Mouse (Mus musculus) limb, embryonic 10.5 days (tissue): ENCODE results near the gene Ebi3. TPM values are rescaled to one million over a fixed set of nuclear protein-coding genes. Genes with fewer than 3 reads are reported as not detected.

ENCODE experiments used
- DNase-seq: peaks from one replicate; pipeline ENCODE4 v3.0.0-alpha.2; 2017; ENCODE audit warnings: low spot score
- H3K27ac ChIP-seq: fragments of 300-500 bp; sonication (generic); 2 replicates; pipeline ENCODE4 v1.5.1; 2016; ENCODE audit warnings: mild to moderate bottlenecking
- H3K27me3 ChIP-seq: fragments of 300-500 bp; sonication (generic); 2 replicates; pipeline ENCODE4 v1.6.1; 2016; ENCODE audit warnings: low read depth, mild to moderate bottlenecking; ENCODE audit not compliant: poor library complexity, severe bottlenecking
- H3K36me3 ChIP-seq: fragments of 300-500 bp; sonication (generic); 2 replicates; pipeline ENCODE4 v1.6.1; 2016; ENCODE audit warnings: mild to moderate bottlenecking, moderate library complexity
- H3K4me1 ChIP-seq: fragments of 300-500 bp; sonication (generic); 2 replicates; pipeline ENCODE4 v1.6.1; 2016
- H3K4me3 ChIP-seq: fragments of 300-500 bp; sonication (generic); 2 replicates; pipeline ENCODE4 v1.5.1; 2016; ENCODE audit warnings: mild to moderate bottlenecking, moderate library complexity
- H3K9me3 ChIP-seq: fragments of 300-500 bp; sonication (generic); replicated peaks from 2 replicates; pipeline ENCODE4 v1.6.1; 2016; ENCODE audit warnings: mild to moderate bottlenecking
- WGBS: fragments of 180-500 bp; shearing (Covaris S2); methylation state at CpG from one replicate; pipeline ENCODE4 v1.1.7; 2016; 5-methylcytosine and 5-hydroxymethylcytosine counted together
- polyA plus RNA-seq: library from polyadenylated mRNA; unstranded; fragments of >200 nt; fragmentation: Nextera tagmentation; extraction: Ambion mirVana; gene quantifications from 2 replicates; pipeline ENCODE4 v1.2.1, GENCODE M21; 2016

Gene Ebi3
- polyA plus RNA-seq, 1 experiment from 2014 or later, result 1.1 TPM

- Histone ChIP-seq H3K4me3 (no peak overlapping the region), H3K27ac (no peak overlapping the region), H3K9me3 (no peaks in the 10 kb centered on the region), H3K4me1 (peaks cover 30% of the 10 kb centered on the region), H3K36me3 (peaks cover 50% of the 10 kb centered on the region), H3K27me3 (no peaks in the 10 kb centered on the region)
- peak; percentile 26 for DNase-seq
Measured at GRCm38 (mm10) chr17:55960791-55961190, 8.4 kb downstream of the Ebi3 start.

GRCm38 (mm10) chr17:55961631-55962030 is 9.2 kb downstream of the Ebi3 start:
- DNase-seq, result no peak
- no peaks in the 10 kb centered on the region for H3K27me3 ChIP-seq
- 93% methylated on average over 7 of the region's 7 CpGs for WGBS
- H3K36me3 ChIP-seq, result peaks cover 58% of the 10 kb centered on the region
- no peak overlapping the region for H3K4me3 ChIP-seq
- H3K9me3 ChIP-seq, result no peaks in the 10 kb centered on the region
- no peak overlapping the region for H3K27ac ChIP-seq
- H3K4me1 ChIP-seq, result peaks cover 21% of the 10 kb centered on the region

GRCm38 (mm10) chr17:55963171-55963570 is 10.7 kb downstream of the Ebi3 start:
- H3K36me3 ChIP-seq, result peaks cover 74% of the 10 kb centered on the region
- peaks cover 14% of the 10 kb centered on the region for H3K4me1 ChIP-seq
- no peak for DNase-seq
- H3K27me3 ChIP-seq, result no peaks in the 10 kb centered on the region
- H3K4me3 ChIP-seq, result no peak overlapping the region
- WGBS, result 92% methylated on average over 14 of the region's 14 CpGs
- no peaks in the 10 kb centered on the region for H3K9me3 ChIP-seq
- no peak overlapping the region for H3K27ac ChIP-seq

- Histone ChIP-seq H3K4me3 (no peak overlapping the region), H3K36me3 (peaks cover 80% of the 10 kb centered on the region), H3K27ac (no peak overlapping the region), H3K9me3 (no peaks in the 10 kb centered on the region), H3K4me1 (peaks cover 13% of the 10 kb centered on the region), H3K27me3 (0 out of 2 replicates have a peak, but pooled peaks cover 7% of the 10 kb centered on the region)
- DNase-seq, result no peak
- WGBS, result 93% methylated on average over 10 of the region's 10 CpGs
Measured at GRCm38 (mm10) chr17:55964496-55964895, 12.1 kb downstream of the Ebi3 start.

- H3K9me3 ChIP-seq, result no peaks in the 10 kb centered on the region
- peaks cover 80% of the 10 kb centered on the region for H3K36me3 ChIP-seq
- H3K4me3 ChIP-seq, result no peak overlapping the region
- H3K4me1 ChIP-seq, result peaks cover 13% of the 10 kb centered on the region
- WGBS, result 81% methylated on average over 9 of the region's 9 CpGs
- DNase-seq, result no peak
- H3K27me3 ChIP-seq, result 0 out of 2 replicates have a peak, but pooled peaks cover 12% of the 10 kb centered on the region
- H3K27ac ChIP-seq, result no peak overlapping the region
Measured at GRCm38 (mm10) chr17:55964996-55965395, 12.6 kb downstream of the Ebi3 start.

- no peak overlapping the region for H3K4me3 ChIP-seq
- peaks cover 63% of the 10 kb centered on the region for H3K36me3 ChIP-seq
- no peak for DNase-seq
- H3K27me3 ChIP-seq, result peaks cover 23% of the 10 kb centered on the region
- no peaks in the 10 kb centered on the region for H3K9me3 ChIP-seq
- no peak overlapping the region for H3K27ac ChIP-seq
- 95% methylated on average over 4 of the region's 4 CpGs for WGBS
- peaks cover 28% of the 10 kb centered on the region for H3K4me1 ChIP-seq
Measured at GRCm38 (mm10) chr17:55967186-55967585, 14.7 kb downstream of the Ebi3 start.

- peaks cover 28% of the 10 kb centered on the region for H3K4me1 ChIP-seq
- 69% methylated on average over 7 of the region's 7 CpGs for WGBS
- DNase-seq, result no peak
- H3K27me3 ChIP-seq, result peaks cover 31% of the 10 kb centered on the region
- no peak overlapping the region for H3K27ac ChIP-seq
- no peak overlapping the region for H3K4me3 ChIP-seq
- peaks cover 63% of the 10 kb centered on the region for H3K36me3 ChIP-seq
- no peaks in the 10 kb centered on the region for H3K9me3 ChIP-seq
Measured at GRCm38 (mm10) chr17:55968210-55968609, 15.8 kb downstream of the Ebi3 start.

GRCm38 (mm10) chr17:55969560-55969959 is 17.1 kb downstream of the Ebi3 start:
- Histone ChIP-seq H3K4me1 (peaks cover 28% of the 10 kb centered on the region), H3K9me3 (no peaks in the 10 kb centered on the region), H3K36me3 (peaks cover 61% of the 10 kb centered on the region), H3K27me3 (peaks cover 31% of the 10 kb centered on the region), H3K4me3 (peak overlapping the region; percentile 63; the same call in 1 of the 2 replicates), H3K27ac (peak overlapping the region; percentile 90)
- WGBS, result 61% methylated on average over 14 of the region's 14 CpGs
- no peak for DNase-seq

GRCm38 (mm10) chr17:55969966-55970891 is 17.8 kb downstream of the Ebi3 start, which contains the start of gene Shd:
Gene Shd, plus strand, starts transcription at chr17:55970467.
- peak; percentile 84 for DNase-seq
- Histone ChIP-seq H3K27ac (peak within 1 kb of the TSS; percentile 90), H3K9me3 (no peaks in the 10 kb centered on the region), H3K4me3 (peak within 1 kb of the TSS; percentile 63), H3K27me3 (peaks cover 31% of the 10 kb centered on the region), H3K36me3 (peaks cover 57% of the 10 kb centered on the region), H3K4me1 (peaks cover 28% of the 10 kb centered on the region)
- 8% methylated on average over 55 of the region's 55 CpGs for WGBS

GRCm38 (mm10) chr17:55971453-55971852 is 19.0 kb downstream of the Ebi3 start:
- peak overlapping the region; percentile 63 for H3K4me3 ChIP-seq
- H3K27ac ChIP-seq, result peak overlapping the region; percentile 90; the same call in 1 of the 2 replicates
- no peaks in the 10 kb centered on the region for H3K9me3 ChIP-seq
- peaks cover 31% of the 10 kb centered on the region for H3K27me3 ChIP-seq
- H3K4me1 ChIP-seq, result peaks cover 31% of the 10 kb centered on the region
- DNase-seq, result no peak
- 27% methylated on average over 22 of the region's 22 CpGs for WGBS
- H3K36me3 ChIP-seq, result peaks cover 46% of the 10 kb centered on the region

- H3K4me3 ChIP-seq, result no peak overlapping the region
- H3K27ac ChIP-seq, result no peak overlapping the region
- H3K36me3 ChIP-seq, result peaks cover 22% of the 10 kb centered on the region
- DNase-seq, result peak; percentile 85
- 16% methylated on average over 13 of the region's 13 CpGs for WGBS
- peaks cover 12% of the 10 kb centered on the region for H3K4me1 ChIP-seq
- H3K27me3 ChIP-seq, result peaks cover 13% of the 10 kb centered on the region
- H3K9me3 ChIP-seq, result no peaks in the 10 kb centered on the region
Measured at GRCm38 (mm10) chr17:55976255-55976862, 23.9 kb downstream of the Ebi3 start.

GRCm38 (mm10) chr17:55977301-55977700 is 24.9 kb downstream of the Ebi3 start:
- Histone ChIP-seq H3K4me1 (peaks cover 9% of the 10 kb centered on the region), H3K27ac (no peak overlapping the region), H3K27me3 (peaks cover 7% of the 10 kb centered on the region; the same call in 1 of the 2 replicates), H3K36me3 (peaks cover 22% of the 10 kb centered on the region), H3K4me3 (no peak overlapping the region), H3K9me3 (no peaks in the 10 kb centered on the region)
- WGBS, result 45% methylated on average over 3 of the region's 3 CpGs
- no peak for DNase-seq
